Mouse (Mus musculus) lung, postnatal 0 days (tissue): ENCODE results near the gene 6430628N08Rik.

Experiments used
- CTCF ChIP-seq: IDR thresholded peaks from 2 replicates; pipeline ENCODE4 v1.5.1; 2016; ENCODE audit warnings: antibody characterized with exemption, mild to moderate bottlenecking
- EP300 ChIP-seq: IDR thresholded peaks from 2 replicates; pipeline ENCODE4 v1.6.1; 2016; ENCODE audit warnings: antibody characterized with exemption, mild to moderate bottlenecking, control low read depth

DNA sequence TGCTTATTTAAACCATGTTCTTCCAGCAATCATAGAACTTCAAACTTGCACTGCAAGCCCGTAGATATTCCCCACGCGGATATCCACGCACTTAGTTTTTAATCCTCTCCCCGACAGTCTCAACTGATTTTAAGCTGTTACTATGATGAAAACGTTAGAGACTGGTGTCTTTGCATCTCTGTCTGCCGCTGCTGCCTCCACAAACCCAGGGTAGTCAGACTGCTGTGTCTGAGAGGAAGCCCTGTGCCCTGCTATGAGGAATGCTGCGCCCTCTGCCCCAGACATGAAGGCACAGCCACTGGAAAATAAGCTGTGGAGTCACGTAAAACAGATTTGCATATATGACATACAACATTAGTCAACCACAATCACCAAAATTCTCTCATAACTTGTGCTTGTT lies 11.6 kb upstream of the 6430628N08Rik start:
- TF ChIP-seq CTCF (no peak), EP300 (no peak)
